Mouse (Mus musculus) brain, embryonic 14.5 days (tissue): ENCODE data around the gene Gm15155. TPM values are rescaled to one million over a fixed set of nuclear protein-coding genes. Genes with fewer than 3 reads are reported as not detected.

Source experiments
- polyA plus RNA-seq: library from polyadenylated mRNA; depleted of rRNA; stranded (reverse); fragments of >200 nt; gene quantifications from 2 replicates; pipeline ENCODE4 v1.2.3, GENCODE M21; 2012; rRNA removed

Gene Gm15155
- polyA plus RNA-seq, 1 experiment = not detected

Other genes starting within 250 kb of the Gm15155 start
- 2.1 and 6.6 TPM in 2 replicates for gene Ptchd1, start 927 bp upstream of the Gm15155 start, polyA plus RNA-seq